Mouse (Mus musculus): ENCODE results near the gene Ccdc187. TPM values are rescaled to one million over a fixed set of nuclear protein-coding genes. Genes with fewer than 3 reads are reported as not detected.

Gene Ccdc187
- polyA plus RNA-seq, 1 experiment from 2014 or later = 0.09 TPM

- Histone ChIP-seq H3K36me3 (ENCODE audit: control insufficient read depth, insufficient read depth) (peaks cover 13% of the 10 kb centered on the region; the same call in 1 of the 2 replicates), H3K27me3 (replicated peaks; ENCODE audit: control insufficient read depth, insufficient read depth, low read length) (no peaks in the 10 kb centered on the region), H3K4me2 (replicated peaks; ENCODE audit: low read depth) (no peak overlapping the region), H3K9me3 (ENCODE audit: control insufficient read depth) (no peaks in the 10 kb centered on the region), H3K27ac (ENCODE audit: low read depth, low read length) (no peak overlapping the region), H3K4me3 (ENCODE audit: low read depth, low read length) (no peak overlapping the region), H3K4me1 (replicated peaks; ENCODE audit: control insufficient read depth, insufficient read depth, low read length) (0 out of 2 replicates have a peak, but pooled peaks cover 3% of the 10 kb centered on the region), H3K9ac (ENCODE audit: low read depth, low read length) (no peak overlapping the region)
- TF ChIP-seq CTCF (IDR thresholded peaks at IDR 0.05; ENCODE audit: low read depth) = no peak
- no peak for ATAC-seq
- WGBS = 81% methylated on average over 8 of the region's 13 CpGs
These were observed 44.2 kb upstream of the Ccdc187 start for GRCm38 (mm10) chr2:26338302-26339203.

GRCm38 (mm10) chr2:26330702-26331101, 36.3 kb upstream of the Ccdc187 start:
- H3K36me3 ChIP-seq (ENCODE audit: control insufficient read depth, insufficient read depth) = peaks cover 16% of the 10 kb centered on the region; the same call in 1 of the 2 replicates
- no peaks in the 10 kb centered on the region for H3K4me1 ChIP-seq (replicated peaks; ENCODE audit: control insufficient read depth, insufficient read depth, low read length)
- H3K9ac ChIP-seq (ENCODE audit: low read depth, low read length) = no peak overlapping the region
- no peak overlapping the region for H3K27ac ChIP-seq (ENCODE audit: low read depth, low read length)
- no peak overlapping the region for H3K4me2 ChIP-seq (replicated peaks; ENCODE audit: low read depth)
- no peak for TF ChIP-seq CTCF (IDR thresholded peaks at IDR 0.05; ENCODE audit: low read depth)
- no peaks in the 10 kb centered on the region for H3K27me3 ChIP-seq (replicated peaks; ENCODE audit: control insufficient read depth, insufficient read depth, low read length)
- H3K4me3 ChIP-seq (ENCODE audit: low read depth, low read length) = no peak overlapping the region
- ATAC-seq = no peak
- whole genome bisulfite sequencing = 75% methylated on average over 6 of the region's 6 CpGs
- no peaks in the 10 kb centered on the region for H3K9me3 ChIP-seq (ENCODE audit: control insufficient read depth)

GRCm38 (mm10) chr2:26330056-26330468, 35.7 kb upstream of the Ccdc187 start:
- no peak for ATAC-seq
- Histone ChIP-seq H3K36me3 (ENCODE audit: control insufficient read depth, insufficient read depth) (peaks cover 20% of the 10 kb centered on the region; the same call in 1 of the 2 replicates), H3K4me1 (replicated peaks; ENCODE audit: control insufficient read depth, insufficient read depth, low read length) (no peaks in the 10 kb centered on the region), H3K27me3 (replicated peaks; ENCODE audit: control insufficient read depth, insufficient read depth, low read length) (no peaks in the 10 kb centered on the region), H3K9me3 (ENCODE audit: control insufficient read depth) (no peaks in the 10 kb centered on the region), H3K9ac (ENCODE audit: low read depth, low read length) (no peak overlapping the region), H3K4me3 (ENCODE audit: low read depth, low read length) (no peak overlapping the region), H3K4me2 (replicated peaks; ENCODE audit: low read depth) (no peak overlapping the region), H3K27ac (ENCODE audit: low read depth, low read length) (no peak overlapping the region)
- 97% methylated on average over 4 of the region's 4 CpGs for WGBS
- no peak for TF ChIP-seq CTCF (IDR thresholded peaks at IDR 0.05; ENCODE audit: low read depth)

- Histone ChIP-seq H3K4me2 (replicated peaks; ENCODE audit: low read depth) (no peak overlapping the region), H3K9ac (ENCODE audit: low read depth, low read length) (no peak overlapping the region), H3K9me3 (ENCODE audit: control insufficient read depth) (no peaks in the 10 kb centered on the region), H3K4me3 (ENCODE audit: low read depth, low read length) (no peak overlapping the region), H3K36me3 (ENCODE audit: control insufficient read depth, insufficient read depth) (peaks cover 27% of the 10 kb centered on the region; the same call in 1 of the 2 replicates), H3K4me1 (replicated peaks; ENCODE audit: control insufficient read depth, insufficient read depth, low read length) (no peaks in the 10 kb centered on the region), H3K27ac (ENCODE audit: low read depth, low read length) (no peak overlapping the region), H3K27me3 (replicated peaks; ENCODE audit: control insufficient read depth, insufficient read depth, low read length) (no peaks in the 10 kb centered on the region)
- TF ChIP-seq CTCF (IDR thresholded peaks at IDR 0.05; ENCODE audit: low read depth) = no peak
- peak; percentile 60 for ATAC-seq
- 66% methylated on average over 8 of the region's 8 CpGs for WGBS
These were observed 35.0 kb upstream of the Ccdc187 start for GRCm38 (mm10) chr2:26329402-26329801.

- no peak overlapping the region for H3K4me2 ChIP-seq (replicated peaks; ENCODE audit: low read depth)
- no peaks in the 10 kb centered on the region for H3K4me1 ChIP-seq (replicated peaks; ENCODE audit: control insufficient read depth, insufficient read depth, low read length)
- H3K9me3 ChIP-seq (ENCODE audit: control insufficient read depth) = no peaks in the 10 kb centered on the region
- no peak for ATAC-seq
- no peak for TF ChIP-seq CTCF (IDR thresholded peaks at IDR 0.05; ENCODE audit: low read depth)
- H3K4me3 ChIP-seq (ENCODE audit: low read depth, low read length) = no peak overlapping the region
- H3K27ac ChIP-seq (ENCODE audit: low read depth, low read length) = no peak overlapping the region
- H3K27me3 ChIP-seq (replicated peaks; ENCODE audit: control insufficient read depth, insufficient read depth, low read length) = no peaks in the 10 kb centered on the region
- H3K36me3 ChIP-seq (ENCODE audit: control insufficient read depth, insufficient read depth) = peaks cover 39% of the 10 kb centered on the region; the same call in 1 of the 2 replicates
- 82% methylated on average over 4 of the region's 4 CpGs for WGBS
- H3K9ac ChIP-seq (ENCODE audit: low read depth, low read length) = no peak overlapping the region
These were observed 33.5 kb upstream of the Ccdc187 start for GRCm38 (mm10) chr2:26327852-26328251.

- no peak overlapping the region for H3K4me2 ChIP-seq (replicated peaks; ENCODE audit: low read depth)
- 68% methylated on average over 15 of the region's 15 CpGs for WGBS
- peak overlapping the region; percentile 46; the same call in 1 of the 2 replicates for H3K27ac ChIP-seq (ENCODE audit: low read depth, low read length)
- TF ChIP-seq CTCF (IDR thresholded peaks at IDR 0.05; ENCODE audit: low read depth) = peak; percentile 98
- ATAC-seq = peak; percentile 70
- no peaks in the 10 kb centered on the region for H3K4me1 ChIP-seq (replicated peaks; ENCODE audit: control insufficient read depth, insufficient read depth, low read length)
- H3K36me3 ChIP-seq (ENCODE audit: control insufficient read depth, insufficient read depth) = peaks cover 39% of the 10 kb centered on the region; the same call in 1 of the 2 replicates
- no peak overlapping the region for H3K4me3 ChIP-seq (ENCODE audit: low read depth, low read length)
- no peak overlapping the region for H3K9ac ChIP-seq (ENCODE audit: low read depth, low read length)
- no peaks in the 10 kb centered on the region for H3K27me3 ChIP-seq (replicated peaks; ENCODE audit: control insufficient read depth, insufficient read depth, low read length)
- no peaks in the 10 kb centered on the region for H3K9me3 ChIP-seq (ENCODE audit: control insufficient read depth)
These were observed 31.2 kb upstream of the Ccdc187 start for GRCm38 (mm10) chr2:26325386-26326181.

All from intestine, postnatal 0 days (tissue).